Mouse (Mus musculus): Measurements from ENCODE around the gene Krtap10-10.

The Krtap10-10 gene

GRCm38 (mm10) chr10:77869651-77870050, 33.9 kb downstream of the Krtap10-10 start:
- no peak for DNase-seq

- no peak for DNase-seq
Measured at GRCm38 (mm10) chr10:77878985-77879384, 43.2 kb downstream of the Krtap10-10 start.

- no peak for DNase-seq
Measured at GRCm38 (mm10) chr10:77880305-77880704, 44.6 kb downstream of the Krtap10-10 start.

- no peak for DNase-seq
Measured at GRCm38 (mm10) chr10:77882553-77882952, 46.8 kb downstream of the Krtap10-10 start.

GRCm38 (mm10) chr10:77886007-77886747, 50.4 kb downstream of the Krtap10-10 start:
- no peak for DNase-seq

Measured in cerebellum, adult 11 months (tissue).